Mouse (Mus musculus): Measurements from ENCODE around the gene Slc35c1.

GRCm38 (mm10) chr2:92505291-92505690 is 45.0 kb upstream of the Slc35c1 start:
- no peak for TF ChIP-seq CTCF (IDR thresholded peaks at IDR 0.05)
- TF ChIP-seq POLR2A (IDR thresholded peaks at IDR 0.05; ENCODE audit: insufficient read depth, low read depth, low read length): no peak
- no peak for TF ChIP-seq EP300 (IDR thresholded peaks at IDR 0.05; ENCODE audit: insufficient read depth, low read depth, low read length)
